Mouse (Mus musculus) liver, embryonic 16.5 days (tissue): Measurements from ENCODE around the gene Slc41a3. TPM values are rescaled to one million over a fixed set of nuclear protein-coding genes. Genes with fewer than 3 reads are reported as not detected.
A peak's percentile ranks its signal among the peaks of the same experiment; 100 is the strongest.
"Not testable (repeated sequence)": the region's sequence is repeated elsewhere in the genome, so short reads cannot be mapped to it uniquely, and the experiment has no call there.

ENCODE experiments used
- ATAC-seq: fragments of 200-750 bp; cut with Nextera tagmentation; 2 replicates; pipeline ENCODE4 v1.8.0; 2017; ENCODE audit warnings: low read depth, mild to moderate bottlenecking, moderate number of reproducible peaks, moderate library complexity
- H3K27ac ChIP-seq: fragments of 300-500 bp; sonication (generic); 2 replicates; pipeline ENCODE4 v1.5.1; 2014; ENCODE audit warnings: mild to moderate bottlenecking, low read length
- H3K27me3 ChIP-seq: fragments of 300-500 bp; sonication (generic); 2 replicates; pipeline ENCODE4 v1.6.1; 2014; ENCODE audit warnings: low read depth, low read length, mixed read lengths; ENCODE audit not compliant: control insufficient read depth, insufficient read depth
- H3K36me3 ChIP-seq: fragments of 300-500 bp; sonication (generic); 2 replicates; pipeline ENCODE4 v1.6.1; 2014; ENCODE audit warnings: mild to moderate bottlenecking; ENCODE audit not compliant: control insufficient read depth, insufficient read depth
- H3K4me1 ChIP-seq: fragments of 300-500 bp; sonication (generic); 2 replicates; pipeline ENCODE4 v1.6.1; 2014; ENCODE audit warnings: low read depth, low read length, mixed read lengths; ENCODE audit not compliant: control insufficient read depth
- H3K4me2 ChIP-seq: fragments of 300-500 bp; sonication (generic); 2 replicates; pipeline ENCODE4 v1.6.1; 2014; ENCODE audit warnings: low read depth, low read length, mixed read lengths
- H3K4me3 ChIP-seq: fragments of 300-500 bp; sonication (generic); 2 replicates; pipeline ENCODE4 v1.5.1; 2014; ENCODE audit warnings: low read depth, mild to moderate bottlenecking, low read length
- H3K9ac ChIP-seq: fragments of 300-500 bp; sonication (generic); 2 replicates; pipeline ENCODE4 v1.6.1; 2014; ENCODE audit warnings: low read depth, low read length
- H3K9me3 ChIP-seq: fragments of 300-500 bp; sonication (generic); replicated peaks from 2 replicates; pipeline ENCODE4 v1.6.1; 2016; ENCODE audit warnings: low read length; ENCODE audit not compliant: control insufficient read depth
- WGBS: fragments of 180-500 bp; shearing (Covaris S2); extraction: QIAGEN DNeasy Blood & Tissue Kit; methylation state at CpG from one replicate; pipeline ENCODE4 v1.1.7; 2014; ENCODE audit not compliant: insufficient replicate concordance; 5-methylcytosine and 5-hydroxymethylcytosine counted together
- polyA plus RNA-seq: library from polyadenylated mRNA; unstranded; fragments of >200 nt; fragmentation: Nextera tagmentation; extraction: Ambion mirVana; gene quantifications from 2 replicates; pipeline ENCODE4 v1.2.1, GENCODE M21; 2015

Slc41a3 gene
- polyA plus RNA-seq, 1 experiment from 2014 or later: 49.8 TPM

- H3K9ac ChIP-seq: no peak overlapping the region
- no peak overlapping the region for H3K27ac ChIP-seq
- no peak overlapping the region for H3K4me3 ChIP-seq
- no peaks in the 10 kb centered on the region for H3K9me3 ChIP-seq
- H3K4me2 ChIP-seq: no peak overlapping the region
- H3K27me3 ChIP-seq: no peaks in the 10 kb centered on the region
- WGBS: 82% methylated on average over 3 of the region's 3 CpGs
- peaks cover 38% of the 10 kb centered on the region for H3K36me3 ChIP-seq
- H3K4me1 ChIP-seq: no peaks in the 10 kb centered on the region
- ATAC-seq: no peak
Measured at GRCm38 (mm10) chr6:90643057-90643456, 38.5 kb downstream of the Slc41a3 start.

- peaks cover 25% of the 10 kb centered on the region for H3K36me3 ChIP-seq
- WGBS: 79% methylated on average over 4 of the region's 4 CpGs
- no peak for ATAC-seq
- H3K27ac ChIP-seq: no peak overlapping the region
- no peaks in the 10 kb centered on the region for H3K9me3 ChIP-seq
- no peak overlapping the region for H3K4me2 ChIP-seq
- H3K9ac ChIP-seq: no peak overlapping the region
- no peaks in the 10 kb centered on the region for H3K27me3 ChIP-seq
- no peak overlapping the region for H3K4me3 ChIP-seq
- H3K4me1 ChIP-seq: no peaks in the 10 kb centered on the region
Measured at GRCm38 (mm10) chr6:90644965-90645364, 40.4 kb downstream of the Slc41a3 start.

- H3K4me2 ChIP-seq: no peak overlapping the region
- H3K4me1 ChIP-seq: no peaks in the 10 kb centered on the region
- no peak for ATAC-seq
- H3K36me3 ChIP-seq: peaks cover 5% of the 10 kb centered on the region; the same call in 1 of the 2 replicates
- 85% methylated on average over 6 of the region's 6 CpGs for WGBS
- H3K27me3 ChIP-seq: no peaks in the 10 kb centered on the region
- H3K4me3 ChIP-seq: no peak overlapping the region
- no peak overlapping the region for H3K9ac ChIP-seq
- H3K27ac ChIP-seq: no peak overlapping the region
- H3K9me3 ChIP-seq: no peaks in the 10 kb centered on the region
Measured at GRCm38 (mm10) chr6:90648391-90648790, 43.9 kb downstream of the Slc41a3 start.

- Histone ChIP-seq H3K9me3 (no peaks in the 10 kb centered on the region), H3K4me3 (no peak overlapping the region), H3K36me3 (0 out of 2 replicates have a peak, but pooled peaks cover under 1% of the 10 kb centered on the region), H3K4me1 (no peaks in the 10 kb centered on the region), H3K27me3 (no peaks in the 10 kb centered on the region), H3K27ac (no peak overlapping the region), H3K9ac (no peak overlapping the region), H3K4me2 (no peak overlapping the region)
- WGBS: 41% methylated on average over 4 of the region's 4 CpGs
- ATAC-seq: no peak
Measured at GRCm38 (mm10) chr6:90649279-90649678, 44.8 kb downstream of the Slc41a3 start.

GRCm38 (mm10) chr6:90650634-90651033 lies 46.1 kb downstream of the Slc41a3 start:
- H3K4me2 ChIP-seq: no peak overlapping the region
- H3K27ac ChIP-seq: no peak overlapping the region
- no peak overlapping the region for H3K4me3 ChIP-seq
- no peaks in the 10 kb centered on the region for H3K36me3 ChIP-seq
- no peaks in the 10 kb centered on the region for H3K9me3 ChIP-seq
- no peaks in the 10 kb centered on the region for H3K4me1 ChIP-seq
- no peak for ATAC-seq
- H3K27me3 ChIP-seq: no peaks in the 10 kb centered on the region
- 43% methylated on average over 1 of the region's 1 CpGs for WGBS
- H3K9ac ChIP-seq: no peak overlapping the region

- peak; percentile 48; the same call in 1 of the 2 replicates for ATAC-seq
- Histone ChIP-seq H3K9ac (no peak overlapping the region), H3K4me1 (no peaks in the 10 kb centered on the region), H3K4me2 (no peak overlapping the region), H3K9me3 (no peaks in the 10 kb centered on the region), H3K27me3 (no peaks in the 10 kb centered on the region), H3K4me3 (no peak overlapping the region), H3K36me3 (no peaks in the 10 kb centered on the region), H3K27ac (no peak overlapping the region)
- whole genome bisulfite sequencing: 32% methylated on average over 2 of the region's 2 CpGs
Measured at GRCm38 (mm10) chr6:90653736-90654135, 49.2 kb downstream of the Slc41a3 start.

GRCm38 (mm10) chr6:90656344-90656850 lies 51.9 kb downstream of the Slc41a3 start:
- H3K4me2 ChIP-seq, ATAC-seq, H3K9me3 ChIP-seq, H3K9ac ChIP-seq, H3K36me3 ChIP-seq, H3K27me3 ChIP-seq, H3K4me3 ChIP-seq, H3K27ac ChIP-seq: not testable (repeated sequence)
- H3K4me1 ChIP-seq: peaks cover 18% of the 10 kb centered on the region
- WGBS: 41% methylated on average over 2 of the region's 2 CpGs

- H3K4me3 ChIP-seq: no peak overlapping the region
- no peak overlapping the region for H3K9ac ChIP-seq
- peak; percentile 84 for ATAC-seq
- 39% methylated on average over 2 of the region's 2 CpGs for WGBS
- peaks cover 18% of the 10 kb centered on the region for H3K4me1 ChIP-seq
- peaks cover 1% of the 10 kb centered on the region; the same call in 1 of the 2 replicates for H3K36me3 ChIP-seq
- H3K27me3 ChIP-seq: no peaks in the 10 kb centered on the region
- no peaks in the 10 kb centered on the region for H3K9me3 ChIP-seq
- 0 out of 2 replicates have a peak overlapping the region, but pooled peaks have one; percentile 2 for H3K27ac ChIP-seq
- peak overlapping the region; percentile 13; the same call in 1 of the 2 replicates for H3K4me2 ChIP-seq
Measured at GRCm38 (mm10) chr6:90659913-90660312, 55.4 kb downstream of the Slc41a3 start.

- Histone ChIP-seq H3K27ac (0 out of 2 replicates have a peak overlapping the region, but pooled peaks have one; percentile 2), H3K9ac (no peak overlapping the region), H3K9me3 (no peaks in the 10 kb centered on the region), H3K4me1 (peaks cover 18% of the 10 kb centered on the region), H3K36me3 (peaks cover 3% of the 10 kb centered on the region; the same call in 1 of the 2 replicates), H3K4me2 (no peak overlapping the region; the same call in 1 of the 2 replicates), H3K27me3 (no peaks in the 10 kb centered on the region), H3K4me3 (no peak overlapping the region)
- ATAC-seq: no peak
- WGBS: 81% methylated on average over 20 of the region's 20 CpGs
Measured at GRCm38 (mm10) chr6:90660398-90661028, 56.0 kb downstream of the Slc41a3 start.
